Comparison of ENCODE assay signal across 14 mouse cellular contexts in genomic region chr12:100789981-100790550, GRCm38 (mm10). TPM values are rescaled to one million over a fixed set of nuclear protein-coding genes. Genes with fewer than 3 reads are reported as not detected.
DNase-seq lines count a peak whose midpoint lies in the region; ATAC-seq and TF ChIP-seq lines count a peak whose summit lies in the region.
"Had no signal": no experiment of that assay in that cellular context is flagged by ENCODE, and none has a peak within 500 bp of the region (broad histone marks: within the 10 kb centered on the region; RNA-seq: fewer than 3 reads in every experiment).

No protein-coding gene starts in this region.

- H3K9me3 ChIP-seq in heart, embryonic 12.5 days (replicated peaks): no peaks in the 10 kb centered on the region
- H3K9me3 ChIP-seq in intestine, embryonic 16.5 days (ENCODE audit: control insufficient read depth, low read length): no peaks in the 10 kb centered on the region
- H3K9me3 ChIP-seq in hindbrain, embryonic 10.5 days: no peaks in the 10 kb centered on the region
- H3K9me3 ChIP-seq: midbrain, embryonic 13.5 days had no signal

- no peak overlapping the region for H3K4me2 ChIP-seq in heart, embryonic 12.5 days
- no peak overlapping the region for H3K4me2 ChIP-seq in intestine, embryonic 16.5 days (ENCODE audit: low read depth, low read length)
- H3K4me2 ChIP-seq: midbrain, embryonic 13.5 days had no signal

- WGBS in heart, embryonic 12.5 days: 24% methylated on average over 3 of the region's 3 CpGs
- 29% methylated on average over 3 of the region's 3 CpGs for WGBS in intestine, embryonic 16.5 days
- 67% methylated on average over 3 of the region's 3 CpGs for WGBS in hindbrain, embryonic 10.5 days

- H3K27me3 ChIP-seq in heart, embryonic 12.5 days (replicated peaks): no peaks in the 10 kb centered on the region
- no peaks in the 10 kb centered on the region for H3K27me3 ChIP-seq in intestine, embryonic 16.5 days (replicated peaks; ENCODE audit: control insufficient read depth, insufficient read depth, low read length)
- no peaks in the 10 kb centered on the region for H3K27me3 ChIP-seq in hindbrain, embryonic 10.5 days (ENCODE audit: insufficient read depth, poor library complexity, severe bottlenecking)
- H3K27me3 ChIP-seq: midbrain, embryonic 13.5 days had no signal

- H3K36me3 ChIP-seq in heart, embryonic 12.5 days: no peaks in the 10 kb centered on the region
- no peaks in the 10 kb centered on the region for H3K36me3 ChIP-seq in intestine, embryonic 16.5 days (ENCODE audit: control insufficient read depth, insufficient read depth, low read length)
- no peaks in the 10 kb centered on the region for H3K36me3 ChIP-seq in hindbrain, embryonic 10.5 days
- H3K36me3 ChIP-seq: midbrain, embryonic 13.5 days had no signal

- ATAC-seq in heart, embryonic 12.5 days (ENCODE audit: insufficient number of reproducible peaks, low FRiP score): no peak
- ATAC-seq in intestine, embryonic 16.5 days: peak; percentile 94
- ATAC-seq: inflammation-experienced regulatory T-cells, adult 6 months; midbrain, embryonic 13.5 days had no signal

- no peak for TF ChIP-seq CTCF in bone marrow macrophage, adult 2 months (IDR thresholded peaks at IDR 0.05; ENCODE audit: low read depth, low read length)

- no peak overlapping the region; the same call in 1 of the 2 replicates for H3K27ac ChIP-seq in heart, embryonic 12.5 days (ENCODE audit: poor library complexity, severe bottlenecking)
- H3K27ac ChIP-seq in bone marrow macrophage, adult 2 months (ENCODE audit: insufficient read depth, low read depth, low read length): peak overlapping the region; percentile 12; the same call in 1 of the 2 replicates
- peak overlapping the region; percentile 10; the same call in 1 of the 2 replicates for H3K27ac ChIP-seq in intestine, embryonic 16.5 days (ENCODE audit: low read length)
- no peak overlapping the region for H3K27ac ChIP-seq in hindbrain, embryonic 10.5 days
- H3K27ac ChIP-seq: midbrain, embryonic 13.5 days had no signal

- H3K4me3 ChIP-seq in heart, embryonic 12.5 days: no peak overlapping the region
- H3K4me3 ChIP-seq in bone marrow macrophage, adult 2 months (ENCODE audit: insufficient read depth, low read length): no peak overlapping the region
- no peak overlapping the region for H3K4me3 ChIP-seq in intestine, embryonic 16.5 days (ENCODE audit: low read length)
- H3K4me3 ChIP-seq in hindbrain, embryonic 10.5 days: no peak overlapping the region
- H3K4me3 ChIP-seq: midbrain, embryonic 13.5 days had no signal

- peaks cover 13% of the 10 kb centered on the region; the same call in 1 of the 2 replicates for H3K4me1 ChIP-seq in heart, embryonic 12.5 days (replicated peaks)
- peaks cover 21% of the 10 kb centered on the region for H3K4me1 ChIP-seq in bone marrow macrophage, adult 2 months (ENCODE audit: control insufficient read depth, insufficient read depth, low read length)
- 0 out of 2 replicates have a peak, but pooled peaks cover 4% of the 10 kb centered on the region for H3K4me1 ChIP-seq in intestine, embryonic 16.5 days (ENCODE audit: control insufficient read depth, insufficient read depth, low read length)
- H3K4me1 ChIP-seq in hindbrain, embryonic 10.5 days (replicated peaks): no peaks in the 10 kb centered on the region
- H3K4me1 ChIP-seq: midbrain, embryonic 13.5 days had no signal

- no peak overlapping the region for H3K9ac ChIP-seq in heart, embryonic 12.5 days
- H3K9ac ChIP-seq in intestine, embryonic 16.5 days (ENCODE audit: low read depth, low read length): no peak overlapping the region
- H3K9ac ChIP-seq: midbrain, embryonic 13.5 days had no signal

- no peak for TF ChIP-seq POLR2A in bone marrow macrophage, adult 2 months (IDR thresholded peaks at IDR 0.05; ENCODE audit: borderline replicate concordance, low read depth, low read length)

- DNase-seq in heart, adult 18-20 months: peak; percentile 46 to 54
- DNase-seq in kidney, postnatal 36 days: peak; percentile 82 to 91
- DNase-seq in cerebellum, postnatal 10 days: no peak
- DNase-seq in hindbrain, embryonic 10.5 days (ENCODE audit: low spot score): no peak
- DNase-seq in lung, adult 18-20 months: no peak
- DNase-seq: cerebellum, postnatal 14 days; layer of hippocampus, postnatal 36 days; lung, postnatal 36 days had no signal

RNA-seq across cellular contexts. Expression of gene Dglucy, which starts 11.2 kb away (rescaled TPM):
- 10 to 100 TPM; 50.6 to 61.7 TPM for total RNA-seq in heart, adult 18-20 months (2021)
- 2.8 and 3.4 TPM in 2 replicates for polyA plus RNA-seq in heart, embryonic 12.5 days (2016; fragmentation: Nextera tagmentation; extraction: Ambion mirVana)
- polyA plus RNA-seq in bone marrow macrophage, adult 2 months (2012; ENCODE audit: insufficient read depth, insufficient read length, missing spikeins): 30.9 and 34.1 TPM in 2 replicates
- polyA plus RNA-seq in intestine, embryonic 16.5 days (2015; fragmentation: Nextera tagmentation; extraction: Ambion mirVana): 2.6 TPM in 2 replicates
- polyA plus RNA-seq in hindbrain, embryonic 10.5 days (2016; fragmentation: Nextera tagmentation; extraction: Ambion mirVana): 0.27 and 0.44 TPM in 2 replicates
- total RNA-seq: MEL had no signal

Comparison
In these comparisons a context has a peak if more than half of its experiments do, and no peak if none do; other contexts are left out.
1. DNase-seq: peak in heart, adult 18-20 months (2 of 2) and kidney, postnatal 36 days (2 of 2); none in cerebellum, postnatal 10 days (0 of 2), hindbrain, embryonic 10.5 days (single experiment) and lung, adult 18-20 months (0 of 2).
2. H3K27ac ChIP-seq: peak in bone marrow macrophage, adult 2 months (single experiment) and intestine, embryonic 16.5 days (single experiment); none in heart, embryonic 12.5 days (single experiment) and hindbrain, embryonic 10.5 days (single experiment).